Mouse (Mus musculus): Measurements from ENCODE around the gene Gtf2e1. TPM values are rescaled to one million over a fixed set of nuclear protein-coding genes. Genes with fewer than 3 reads are reported as not detected.

Gene Gtf2e1
- polyA plus RNA-seq, 1 experiment: 6.7 TPM

- DNase-seq: no peak
- 79% methylated on average over 5 of the region's 5 CpGs for WGBS
- H3K4me3 ChIP-seq (ENCODE audit: control insufficient read depth, insufficient read depth, low read length): no peak overlapping the region
- TF ChIP-seq POLR2A (IDR thresholded peaks at IDR 0.05; ENCODE audit: control insufficient read depth, extremely low read depth, insufficient read depth, low read length, poor library complexity): no peak
- TF ChIP-seq CTCF (IDR thresholded peaks at IDR 0.05; ENCODE audit: borderline replicate concordance, control insufficient read depth, extremely low read depth, insufficient read depth, low read length, poor library complexity): no peak
- no peaks in the 10 kb centered on the region for H3K4me1 ChIP-seq (replicated peaks; ENCODE audit: control insufficient read depth, insufficient read depth, low read length)
- H3K27me3 ChIP-seq (ENCODE audit: control insufficient read depth, insufficient read depth, low read length): no peaks in the 10 kb centered on the region
- no peak overlapping the region for H3K27ac ChIP-seq (ENCODE audit: control insufficient read depth, insufficient read depth, low read length)
- no peaks in the 10 kb centered on the region for H3K36me3 ChIP-seq (ENCODE audit: control insufficient read depth, insufficient read depth, low read length)
Observed at GRCm38 (mm10) chr16:37472620-37473312, 66.8 kb downstream of the Gtf2e1 start.

DNA sequence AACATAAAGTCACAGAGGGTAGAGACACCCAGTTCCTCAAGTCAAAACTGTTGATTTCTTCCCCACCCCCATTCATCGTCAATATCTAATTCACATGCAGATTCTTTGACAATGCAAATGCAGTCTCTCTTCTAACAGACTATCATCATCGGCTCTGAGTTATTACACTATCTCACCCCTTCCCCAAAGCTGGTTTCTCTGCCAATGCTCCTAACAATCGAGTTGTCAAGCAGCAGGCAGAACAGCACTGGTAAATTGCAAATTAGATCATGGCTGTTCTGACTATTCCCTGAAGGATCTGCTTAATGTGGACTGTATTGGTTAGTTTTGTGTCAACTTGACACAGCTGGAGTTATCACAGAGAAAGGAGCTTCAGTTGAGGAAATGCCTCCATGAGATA lies 70.0 kb downstream of the Gtf2e1 start:
- DNase-seq: no peak
- Histone ChIP-seq H3K4me1 (replicated peaks; ENCODE audit: control insufficient read depth, insufficient read depth, low read length) (no peaks in the 10 kb centered on the region), H3K4me3 (ENCODE audit: control insufficient read depth, insufficient read depth, low read length) (no peak overlapping the region), H3K27me3 (ENCODE audit: control insufficient read depth, insufficient read depth, low read length) (no peaks in the 10 kb centered on the region), H3K36me3 (ENCODE audit: control insufficient read depth, insufficient read depth, low read length) (no peaks in the 10 kb centered on the region), H3K27ac (ENCODE audit: control insufficient read depth, insufficient read depth, low read length) (no peak overlapping the region)
- TF ChIP-seq POLR2A (IDR thresholded peaks at IDR 0.05; ENCODE audit: control insufficient read depth, extremely low read depth, insufficient read depth, low read length, poor library complexity) (no peak), CTCF (IDR thresholded peaks at IDR 0.05; ENCODE audit: borderline replicate concordance, control insufficient read depth, extremely low read depth, insufficient read depth, low read length, poor library complexity) (no peak)
- WGBS: 92% methylated on average over 3 of the region's 3 CpGs

- H3K4me3 ChIP-seq (ENCODE audit: control insufficient read depth, insufficient read depth, low read length): no peak overlapping the region
- no peaks in the 10 kb centered on the region for H3K36me3 ChIP-seq (ENCODE audit: control insufficient read depth, insufficient read depth, low read length)
- H3K27me3 ChIP-seq (ENCODE audit: control insufficient read depth, insufficient read depth, low read length): no peaks in the 10 kb centered on the region
- no peak overlapping the region for H3K27ac ChIP-seq (ENCODE audit: control insufficient read depth, insufficient read depth, low read length)
- TF ChIP-seq CTCF (IDR thresholded peaks at IDR 0.05; ENCODE audit: borderline replicate concordance, control insufficient read depth, extremely low read depth, insufficient read depth, low read length, poor library complexity) (no peak), POLR2A (IDR thresholded peaks at IDR 0.05; ENCODE audit: control insufficient read depth, extremely low read depth, insufficient read depth, low read length, poor library complexity) (no peak)
- WGBS: 94% methylated on average over 6 of the region's 6 CpGs
- no peaks in the 10 kb centered on the region for H3K4me1 ChIP-seq (replicated peaks; ENCODE audit: control insufficient read depth, insufficient read depth, low read length)
- no peak for DNase-seq
Observed at GRCm38 (mm10) chr16:37463981-37464380, 75.6 kb downstream of the Gtf2e1 start.

- no peaks in the 10 kb centered on the region for H3K4me1 ChIP-seq (replicated peaks; ENCODE audit: control insufficient read depth, insufficient read depth, low read length)
- no peak overlapping the region for H3K27ac ChIP-seq (ENCODE audit: control insufficient read depth, insufficient read depth, low read length)
- no peaks in the 10 kb centered on the region for H3K36me3 ChIP-seq (ENCODE audit: control insufficient read depth, insufficient read depth, low read length)
- 79% methylated on average over 4 of the region's 4 CpGs for WGBS
- H3K4me3 ChIP-seq (ENCODE audit: control insufficient read depth, insufficient read depth, low read length): no peak overlapping the region
- DNase-seq: no peak
- no peaks in the 10 kb centered on the region for H3K27me3 ChIP-seq (ENCODE audit: control insufficient read depth, insufficient read depth, low read length)
- TF ChIP-seq POLR2A (IDR thresholded peaks at IDR 0.05; ENCODE audit: control insufficient read depth, extremely low read depth, insufficient read depth, low read length, poor library complexity): no peak
- no peak for TF ChIP-seq CTCF (IDR thresholded peaks at IDR 0.05; ENCODE audit: borderline replicate concordance, control insufficient read depth, extremely low read depth, insufficient read depth, low read length, poor library complexity)
Observed at GRCm38 (mm10) chr16:37462886-37463285, 76.7 kb downstream of the Gtf2e1 start.

GRCm38 (mm10) chr16:37461601-37462000 lies 78.0 kb downstream of the Gtf2e1 start:
- Histone ChIP-seq H3K27ac (ENCODE audit: control insufficient read depth, insufficient read depth, low read length) (no peak overlapping the region), H3K27me3 (ENCODE audit: control insufficient read depth, insufficient read depth, low read length) (no peaks in the 10 kb centered on the region), H3K36me3 (ENCODE audit: control insufficient read depth, insufficient read depth, low read length) (no peaks in the 10 kb centered on the region), H3K4me1 (replicated peaks; ENCODE audit: control insufficient read depth, insufficient read depth, low read length) (no peaks in the 10 kb centered on the region), H3K4me3 (ENCODE audit: control insufficient read depth, insufficient read depth, low read length) (no peak overlapping the region)
- no peak for DNase-seq
- WGBS: 96% methylated on average over 4 of the region's 4 CpGs
- TF ChIP-seq POLR2A (IDR thresholded peaks at IDR 0.05; ENCODE audit: control insufficient read depth, extremely low read depth, insufficient read depth, low read length, poor library complexity) (no peak), CTCF (IDR thresholded peaks at IDR 0.05; ENCODE audit: borderline replicate concordance, control insufficient read depth, extremely low read depth, insufficient read depth, low read length, poor library complexity) (no peak)

Other genes starting within 250 kb of the Gtf2e1 start
- 0.05 and 0.14 TPM in 2 replicates for gene Stxbp5l, start 154.8 kb downstream of the Gtf2e1 start, polyA plus RNA-seq (2012; rRNA removed)
- gene Rabl3, start 96 bp upstream of the Gtf2e1 start, polyA plus RNA-seq (2012; rRNA removed): 2.7 and 3.1 TPM in 2 replicates
- 0.54 and 1.4 TPM in 2 replicates for gene Hgd, start 40.4 kb upstream of the Gtf2e1 start, polyA plus RNA-seq (2012; rRNA removed)
- gene Ndufb4, start 114.7 kb upstream of the Gtf2e1 start, polyA plus RNA-seq (2012; rRNA removed): 58.1 and 80.2 TPM in 2 replicates
- gene Fstl1, start 237.1 kb upstream of the Gtf2e1 start, polyA plus RNA-seq (2012; rRNA removed): 9.2 and 9.6 TPM in 2 replicates